Mouse (Mus musculus): ENCODE data around the gene Atp6v1e2. TPM values are rescaled to one million over a fixed set of nuclear protein-coding genes. Genes with fewer than 3 reads are reported as not detected.

Atp6v1e2 gene
- not detected in 2 replicates for polyA plus RNA-seq (2015; fragmentation: Nextera tagmentation; extraction: Ambion mirVana)

- H3K9ac ChIP-seq = no peak within 1 kb of the TSS
- 76% methylated on average over 28 of the region's 28 CpGs for WGBS (ENCODE audit: insufficient replicate concordance)
- H3K4me1 ChIP-seq (replicated peaks) = no peaks in the 10 kb centered on the region
- ATAC-seq (ENCODE audit: insufficient read depth) = no peak
- no peak within 1 kb of the TSS for H3K4me3 ChIP-seq (replicated peaks)
- H3K36me3 ChIP-seq (replicated peaks) = no peaks in the 10 kb centered on the region
- no peaks in the 10 kb centered on the region for H3K27me3 ChIP-seq
- no peak within 1 kb of the TSS for H3K27ac ChIP-seq (replicated peaks)
- H3K4me2 ChIP-seq = no peak within 1 kb of the TSS
- no peaks in the 10 kb centered on the region for H3K9me3 ChIP-seq (replicated peaks)
These were observed at the start of gene Atp6v1e2 for GRCm38 (mm10) chr17:86947840-86948796. TSS of gene Atp6v1e2 (minus strand) at chr17:86947897.

GRCm38 (mm10) chr17:86997323-86997722 is 49.6 kb upstream of the Atp6v1e2 start:
- no peaks in the 10 kb centered on the region for H3K4me1 ChIP-seq (replicated peaks)
- H3K9me3 ChIP-seq (replicated peaks) = no peaks in the 10 kb centered on the region
- no peak overlapping the region for H3K9ac ChIP-seq
- no peaks in the 10 kb centered on the region; the same call in 1 of the 2 replicates for H3K36me3 ChIP-seq (replicated peaks)
- no peaks in the 10 kb centered on the region for H3K27me3 ChIP-seq
- H3K4me2 ChIP-seq = no peak overlapping the region
- ATAC-seq (ENCODE audit: insufficient read depth) = no peak
- H3K4me3 ChIP-seq (replicated peaks) = no peak overlapping the region
- H3K27ac ChIP-seq (replicated peaks) = no peak overlapping the region
- 74% methylated on average over 6 of the region's 6 CpGs for WGBS (ENCODE audit: insufficient replicate concordance)

- no peaks in the 10 kb centered on the region for H3K27me3 ChIP-seq
- ATAC-seq (ENCODE audit: insufficient read depth) = no peak
- no peaks in the 10 kb centered on the region for H3K4me1 ChIP-seq (replicated peaks)
- H3K9me3 ChIP-seq (replicated peaks) = no peaks in the 10 kb centered on the region
- whole genome bisulfite sequencing (ENCODE audit: insufficient replicate concordance) = 78% methylated on average over 8 of the region's 8 CpGs
- no peaks in the 10 kb centered on the region for H3K36me3 ChIP-seq (replicated peaks)
- H3K4me3 ChIP-seq (replicated peaks) = no peak overlapping the region
- H3K4me2 ChIP-seq = no peak overlapping the region
- no peak overlapping the region for H3K9ac ChIP-seq
- no peak overlapping the region for H3K27ac ChIP-seq (replicated peaks)
These were observed 43.6 kb upstream of the Atp6v1e2 start for GRCm38 (mm10) chr17:86991306-86991705.

- no peaks in the 10 kb centered on the region for H3K4me1 ChIP-seq (replicated peaks)
- no peak overlapping the region for H3K4me3 ChIP-seq (replicated peaks)
- H3K36me3 ChIP-seq (replicated peaks) = no peaks in the 10 kb centered on the region
- H3K9me3 ChIP-seq (replicated peaks) = no peaks in the 10 kb centered on the region
- WGBS (ENCODE audit: insufficient replicate concordance) = 46% methylated on average over 6 of the region's 6 CpGs
- no peak overlapping the region for H3K9ac ChIP-seq
- H3K27me3 ChIP-seq = no peaks in the 10 kb centered on the region
- no peak for ATAC-seq (ENCODE audit: insufficient read depth)
- no peak overlapping the region for H3K4me2 ChIP-seq
- H3K27ac ChIP-seq (replicated peaks) = no peak overlapping the region
These were observed 41.0 kb upstream of the Atp6v1e2 start for GRCm38 (mm10) chr17:86988601-86989184.

- Histone ChIP-seq H3K9me3 (replicated peaks) (no peaks in the 10 kb centered on the region), H3K27me3 (no peaks in the 10 kb centered on the region), H3K36me3 (replicated peaks) (no peaks in the 10 kb centered on the region), H3K27ac (replicated peaks) (no peak overlapping the region), H3K4me1 (replicated peaks) (no peaks in the 10 kb centered on the region), H3K4me2 (no peak overlapping the region), H3K9ac (no peak overlapping the region), H3K4me3 (replicated peaks) (no peak overlapping the region)
- no peak for ATAC-seq (ENCODE audit: insufficient read depth)
- 69% methylated on average over 5 of the region's 5 CpGs for WGBS (ENCODE audit: insufficient replicate concordance)
These were observed 40.5 kb upstream of the Atp6v1e2 start for GRCm38 (mm10) chr17:86988161-86988560.

GRCm38 (mm10) chr17:86986449-86987138 is 38.9 kb upstream of the Atp6v1e2 start:
- Histone ChIP-seq H3K27me3 (no peaks in the 10 kb centered on the region), H3K36me3 (replicated peaks) (no peaks in the 10 kb centered on the region), H3K4me3 (replicated peaks) (no peak overlapping the region), H3K4me2 (no peak overlapping the region), H3K9me3 (replicated peaks) (no peaks in the 10 kb centered on the region), H3K4me1 (replicated peaks) (peaks cover 5% of the 10 kb centered on the region; the same call in 1 of the 2 replicates), H3K27ac (replicated peaks) (no peak overlapping the region), H3K9ac (no peak overlapping the region)
- WGBS (ENCODE audit: insufficient replicate concordance) = 59% methylated on average over 17 of the region's 17 CpGs
- ATAC-seq (ENCODE audit: insufficient read depth) = no peak

GRCm38 (mm10) chr17:86982497-86982896 is 34.8 kb upstream of the Atp6v1e2 start:
- Histone ChIP-seq H3K27ac (replicated peaks) (no peak overlapping the region), H3K9ac (no peak overlapping the region), H3K9me3 (replicated peaks) (no peaks in the 10 kb centered on the region), H3K4me1 (replicated peaks) (peaks cover 5% of the 10 kb centered on the region; the same call in 1 of the 2 replicates), H3K4me2 (no peak overlapping the region), H3K27me3 (no peaks in the 10 kb centered on the region), H3K36me3 (replicated peaks) (no peaks in the 10 kb centered on the region), H3K4me3 (replicated peaks) (no peak overlapping the region)
- ATAC-seq (ENCODE audit: insufficient read depth) = no peak
- WGBS (ENCODE audit: insufficient replicate concordance) = 78% methylated on average over 9 of the region's 9 CpGs

GRCm38 (mm10) chr17:86981701-86982100 is 34.0 kb upstream of the Atp6v1e2 start:
- no peaks in the 10 kb centered on the region for H3K27me3 ChIP-seq
- H3K27ac ChIP-seq (replicated peaks) = no peak overlapping the region
- H3K36me3 ChIP-seq (replicated peaks) = no peaks in the 10 kb centered on the region
- peaks cover 5% of the 10 kb centered on the region; the same call in 1 of the 2 replicates for H3K4me1 ChIP-seq (replicated peaks)
- WGBS (ENCODE audit: insufficient replicate concordance) = 77% methylated on average over 2 of the region's 2 CpGs
- no peak overlapping the region for H3K9ac ChIP-seq
- H3K4me3 ChIP-seq (replicated peaks) = no peak overlapping the region
- ATAC-seq (ENCODE audit: insufficient read depth) = no peak
- H3K4me2 ChIP-seq = no peak overlapping the region
- H3K9me3 ChIP-seq (replicated peaks) = no peaks in the 10 kb centered on the region

- Histone ChIP-seq H3K4me3 (replicated peaks) (no peak overlapping the region), H3K27me3 (no peaks in the 10 kb centered on the region), H3K9me3 (replicated peaks) (no peaks in the 10 kb centered on the region), H3K36me3 (replicated peaks) (no peaks in the 10 kb centered on the region), H3K27ac (replicated peaks) (no peak overlapping the region), H3K4me1 (replicated peaks) (peaks cover 5% of the 10 kb centered on the region; the same call in 1 of the 2 replicates), H3K9ac (no peak overlapping the region), H3K4me2 (no peak overlapping the region)
- ATAC-seq (ENCODE audit: insufficient read depth) = no peak
- WGBS (ENCODE audit: insufficient replicate concordance) = 78% methylated on average over 1 of the region's 1 CpGs
These were observed 33.5 kb upstream of the Atp6v1e2 start for GRCm38 (mm10) chr17:86981205-86981604.

- Histone ChIP-seq H3K4me1 (replicated peaks) (peaks cover 5% of the 10 kb centered on the region; the same call in 1 of the 2 replicates), H3K4me2 (no peak overlapping the region), H3K9ac (no peak overlapping the region), H3K36me3 (replicated peaks) (no peaks in the 10 kb centered on the region), H3K4me3 (replicated peaks) (no peak overlapping the region), H3K9me3 (replicated peaks) (no peaks in the 10 kb centered on the region), H3K27ac (replicated peaks) (no peak overlapping the region), H3K27me3 (no peaks in the 10 kb centered on the region)
- no peak for ATAC-seq (ENCODE audit: insufficient read depth)
- WGBS (ENCODE audit: insufficient replicate concordance) = 44% methylated on average over 6 of the region's 6 CpGs
These were observed 30.8 kb upstream of the Atp6v1e2 start for GRCm38 (mm10) chr17:86978496-86978895.

- no peak overlapping the region for H3K9ac ChIP-seq
- 57% methylated on average over 10 of the region's 10 CpGs for WGBS (ENCODE audit: insufficient replicate concordance)
These were observed 28.7 kb upstream of the Atp6v1e2 start for GRCm38 (mm10) chr17:86976387-86976786.

More at GRCm38 (mm10) chr17:86976387-86976786, 28.7 kb upstream of the Atp6v1e2 start:
- no peak overlapping the region for H3K4me2 ChIP-seq
- H3K4me3 ChIP-seq (replicated peaks) = no peak overlapping the region
- H3K4me1 ChIP-seq (replicated peaks) = peaks cover 4% of the 10 kb centered on the region; the same call in 1 of the 2 replicates
- H3K36me3 ChIP-seq (replicated peaks) = no peaks in the 10 kb centered on the region
- no peaks in the 10 kb centered on the region for H3K9me3 ChIP-seq (replicated peaks)
- no peak for ATAC-seq (ENCODE audit: insufficient read depth)
- no peak overlapping the region for H3K27ac ChIP-seq (replicated peaks)
- no peaks in the 10 kb centered on the region for H3K27me3 ChIP-seq
